Mouse (Mus musculus) limb, embryonic 14.5 days (tissue): ENCODE measurements at regions not wholly inside any gene's neighbourhood (a gene's known extent, or its start where the extent isn't known, plus 50 kb on each side); places are given as distances from the start of the nearest gene placed in this dataset.

Source experiments
- ATAC-seq: fragments of 200-750 bp; cut with Nextera tagmentation; 2 replicates; pipeline ENCODE4 v1.8.0; 2017; ENCODE audit warnings: low read depth, moderate number of reproducible peaks, moderate TSS enrichment; ENCODE audit not compliant: low FRiP score
- DNase-seq: peaks from one replicate; pipeline ENCODE4 v3.0.0-alpha.2; 2015; ENCODE audit warnings: low spot score
- H3K27ac ChIP-seq: fragments of 300-500 bp; sonication (generic); replicated peaks from 2 replicates; pipeline ENCODE4 v1.5.1; 2014; ENCODE audit warnings: low read depth, mild to moderate bottlenecking, low read length, moderate library complexity, mixed read lengths
- H3K27me3 ChIP-seq: fragments of 300-500 bp; sonication (generic); 2 replicates; pipeline ENCODE4 v1.6.1; 2014; ENCODE audit warnings: low read length, mixed read lengths; ENCODE audit not compliant: control insufficient read depth, insufficient read depth
- H3K36me3 ChIP-seq: fragments of 300-500 bp; sonication (generic); 2 replicates; pipeline ENCODE4 v1.6.1; 2014; ENCODE audit warnings: mild to moderate bottlenecking, low read length, moderate library complexity, mixed read lengths; ENCODE audit not compliant: control insufficient read depth, insufficient read depth
- H3K4me1 ChIP-seq: fragments of 300-500 bp; sonication (generic); 2 replicates; pipeline ENCODE4 v1.6.1; 2014; ENCODE audit warnings: antibody characterized with exemption, low read length, mixed read lengths; ENCODE audit not compliant: control insufficient read depth, insufficient read depth
- H3K4me2 ChIP-seq: fragments of 300-500 bp; sonication (generic); replicated peaks from 2 replicates; pipeline ENCODE4 v1.6.1; 2014; ENCODE audit warnings: low read depth, mild to moderate bottlenecking, low read length, moderate library complexity; ENCODE audit not compliant: severe bottlenecking
- H3K4me3 ChIP-seq: fragments of 300-500 bp; sonication (generic); replicated peaks from 2 replicates; pipeline ENCODE4 v1.5.1; 2014; ENCODE audit warnings: low read length
- H3K9ac ChIP-seq: fragments of 300-500 bp; sonication (generic); 2 replicates; pipeline ENCODE4 v1.6.1; 2014; ENCODE audit warnings: mild to moderate bottlenecking, low read depth, low read length, moderate library complexity; ENCODE audit not compliant: severe bottlenecking
- H3K9me3 ChIP-seq: fragments of 300-500 bp; sonication (generic); 2 replicates; pipeline ENCODE4 v1.6.1; 2016; ENCODE audit warnings: low read length; ENCODE audit not compliant: control insufficient read depth
- POLR2A ChIP-seq: fragments of 200-500 bp; IDR thresholded peaks from 2 replicates; pipeline ENCODE4 v1.8.0; 2012; ENCODE audit warnings: inconsistent platforms, mild to moderate bottlenecking, moderate library complexity, borderline replicate concordance; ENCODE audit not compliant: insufficient read depth, insufficient read length; ENCODE audit errors: extremely low read depth
- WGBS: fragments of 180-500 bp; shearing (Covaris S2); extraction: QIAGEN DNeasy Blood & Tissue Kit; methylation state at CpG from one replicate; pipeline ENCODE4 v1.1.7; 2014; 5-methylcytosine and 5-hydroxymethylcytosine counted together

DNA sequence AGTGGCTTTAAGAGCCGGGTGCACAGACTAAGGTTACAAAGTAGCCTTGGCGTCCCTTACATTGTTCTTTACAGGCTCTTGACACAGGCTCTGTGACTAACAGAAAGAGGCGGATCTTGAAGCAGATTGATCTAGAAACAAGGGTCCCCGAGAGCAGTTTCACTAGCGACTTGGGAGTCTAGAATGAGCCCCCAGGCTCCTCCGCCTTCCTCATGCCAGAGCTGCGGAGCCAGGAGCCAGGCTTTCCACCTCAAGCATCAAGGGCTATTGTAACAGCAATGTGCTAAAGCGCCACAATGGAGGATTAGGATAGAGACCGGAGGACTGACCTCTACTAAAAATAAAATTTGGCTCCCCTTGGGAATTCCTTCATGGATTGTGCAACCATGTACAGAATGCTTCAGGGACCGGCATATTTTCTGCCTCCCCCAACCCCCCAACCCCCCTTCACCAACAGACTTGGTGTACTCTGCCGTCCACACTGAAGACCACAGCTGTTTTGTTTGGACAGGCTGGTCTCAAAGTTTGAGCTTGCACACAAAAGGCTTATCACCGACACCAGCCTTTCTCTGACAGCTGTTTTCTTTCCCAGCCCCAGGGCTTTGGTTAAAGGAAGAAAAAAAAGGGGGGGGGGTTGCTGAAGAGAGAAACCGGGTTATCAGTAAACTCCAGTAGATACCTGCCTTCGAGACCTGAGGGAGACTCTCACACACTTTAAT lies 60.2 kb upstream of the Gm10295 start:
- Histone ChIP-seq H3K4me3 (peak overlapping the region; percentile 38), H3K27ac (no peak overlapping the region), H3K4me2 (peak overlapping the region; percentile 71), H3K4me1 (0 out of 2 replicates have a peak, but pooled peaks cover 3% of the 10 kb centered on the region), H3K27me3 (no peaks in the 10 kb centered on the region), H3K9ac (no peak overlapping the region; the same call in 1 of the 2 replicates), H3K9me3 (no peaks in the 10 kb centered on the region), H3K36me3 (no peaks in the 10 kb centered on the region)
- ATAC-seq (peak; percentile 85), DNase-seq (peak; percentile 68)
- no peak for TF ChIP-seq POLR2A
- 9% methylated on average over 14 of the region's 14 CpGs for WGBS

DNA sequence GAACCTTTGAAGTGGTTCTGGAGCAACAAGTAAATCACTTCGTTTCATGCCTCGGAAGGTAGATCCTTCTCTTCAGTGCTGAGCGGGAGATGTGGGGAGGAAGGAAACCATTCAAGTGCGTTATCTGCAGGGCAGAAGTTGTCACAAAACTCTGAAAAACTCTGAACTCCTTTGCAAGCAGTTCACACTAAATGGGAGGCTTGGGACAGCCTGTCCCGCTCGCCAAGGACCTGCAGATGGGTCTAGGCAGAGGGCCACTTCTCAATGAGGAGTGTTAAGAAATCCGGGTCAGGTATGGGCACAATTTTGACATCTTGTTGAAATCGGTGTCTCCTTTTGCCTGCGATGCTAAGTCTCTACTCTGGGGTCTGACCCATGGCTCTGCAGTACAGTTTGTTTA lies 58.6 kb upstream of the Gm10295 start:
- WGBS, result 75% methylated on average over 9 of the region's 9 CpGs

DNA sequence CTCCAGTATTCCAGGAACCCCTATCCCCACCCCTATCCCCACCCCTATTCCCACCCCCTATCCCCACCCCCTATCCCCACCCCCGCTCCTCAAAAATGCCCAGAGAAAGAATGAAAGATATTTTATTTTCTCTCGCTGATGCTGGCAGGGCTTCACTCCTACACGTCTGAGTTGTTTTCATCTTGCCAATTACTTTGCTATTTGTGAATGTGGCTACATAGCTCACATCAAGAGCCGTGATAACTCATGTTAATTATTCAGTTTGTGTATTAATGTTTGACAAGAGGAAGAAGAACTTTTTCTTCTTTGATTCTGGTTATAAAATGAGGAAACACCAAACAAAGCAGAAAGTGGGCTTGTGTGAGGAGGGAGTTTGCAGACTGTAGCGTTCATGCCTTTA lies 57.8 kb upstream of the Gm10295 start:
- DNase-seq (no peak), ATAC-seq (no peak)
- Histone ChIP-seq H3K9ac (no peak overlapping the region), H3K4me2 (no peak overlapping the region), H3K4me1 (0 out of 2 replicates have a peak, but pooled peaks cover 3% of the 10 kb centered on the region), H3K36me3 (no peaks in the 10 kb centered on the region), H3K27me3 (no peaks in the 10 kb centered on the region), H3K4me3 (no peak overlapping the region), H3K27ac (no peak overlapping the region), H3K9me3 (no peaks in the 10 kb centered on the region)
- no peak for TF ChIP-seq POLR2A
- WGBS, result 49% methylated on average over 5 of the region's 5 CpGs

More for the DNA sequence above, 58.6 kb upstream of the Gm10295 start:
- no peak overlapping the region for H3K9ac ChIP-seq
- no peaks in the 10 kb centered on the region for H3K36me3 ChIP-seq
- TF ChIP-seq POLR2A, result no peak
- H3K9me3 ChIP-seq, result no peaks in the 10 kb centered on the region
- no peaks in the 10 kb centered on the region for H3K27me3 ChIP-seq
- DNase-seq (no peak), ATAC-seq (no peak)
- no peak overlapping the region for H3K27ac ChIP-seq
- H3K4me1 ChIP-seq, result 0 out of 2 replicates have a peak, but pooled peaks cover 3% of the 10 kb centered on the region
- H3K4me2 ChIP-seq, result no peak overlapping the region
- H3K4me3 ChIP-seq, result no peak overlapping the region

DNA sequence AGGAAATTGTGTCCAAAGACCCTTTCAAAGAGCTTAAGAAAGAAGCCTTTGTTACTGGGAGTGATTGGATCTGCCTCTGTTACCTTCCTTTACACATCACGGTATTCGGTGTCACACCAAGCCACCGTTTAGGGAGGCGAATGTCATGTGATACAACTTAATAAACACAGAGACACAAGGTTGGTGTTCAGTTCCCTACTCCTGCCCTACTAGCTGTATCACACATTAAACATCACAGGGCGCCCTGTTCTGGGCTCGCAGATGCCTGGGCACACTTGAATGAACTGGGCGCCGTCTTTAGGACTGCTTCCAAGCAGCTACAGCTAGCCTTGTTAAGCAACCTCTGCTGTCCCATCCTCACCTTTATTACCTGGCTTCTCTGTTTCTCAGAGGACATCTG lies 55.0 kb upstream of the Gm10295 start:
- Histone ChIP-seq H3K27me3 (no peaks in the 10 kb centered on the region), H3K36me3 (no peaks in the 10 kb centered on the region), H3K4me2 (no peak overlapping the region), H3K4me3 (no peak overlapping the region), H3K4me1 (0 out of 2 replicates have a peak, but pooled peaks cover under 1% of the 10 kb centered on the region), H3K9ac (no peak overlapping the region), H3K27ac (no peak overlapping the region), H3K9me3 (no peaks in the 10 kb centered on the region)
- TF ChIP-seq POLR2A, result no peak
- WGBS, result 83% methylated on average over 8 of the region's 8 CpGs
- no peak for ATAC-seq
- DNase-seq, result no peak
